Mouse (Mus musculus): Measurements from ENCODE around the gene Ubash3b.

GRCm38 (mm10) chr9:41043641-41044040 is 117.9 kb downstream of the Ubash3b start:
- no peak for TF ChIP-seq CTCF (IDR thresholded peaks at IDR 0.05; ENCODE audit: extremely low read depth, insufficient read depth, low read length)
- TF ChIP-seq POLR2A (IDR thresholded peaks at IDR 0.05; ENCODE audit: extremely low read depth, insufficient read depth, low read length): no peak
